Mouse (Mus musculus) large intestine, adult 2 months (tissue): ENCODE data around the gene Btf3. TPM values are rescaled to one million over a fixed set of nuclear protein-coding genes. Genes with fewer than 3 reads are reported as not detected.
A peak's percentile ranks its signal among the peaks of the same experiment; 100 is the strongest.

Experiments
- DNase-seq: peaks from one replicate; pipeline ENCODE4 v3.0.0-alpha.2; 2012; ENCODE audit warnings: low read depth, low spot score
- WGBS: fragments of 180-500 bp; shearing (Covaris S2); methylation state at CpG from one replicate; pipeline ENCODE4 v1.1.7; 2018; 5-methylcytosine and 5-hydroxymethylcytosine counted together
- polyA plus RNA-seq: library from polyadenylated mRNA; depleted of rRNA; stranded (reverse); fragments of >200 nt; gene quantifications from 2 replicates; pipeline ENCODE4 v1.2.3, GENCODE M21; 2012

Gene Btf3
- polyA plus RNA-seq, 1 experiment, result 242 TPM

GRCm38 (mm10) chr13:98349491-98349890 is 32.7 kb upstream of the Btf3 start:
- 75% methylated on average over 4 of the region's 4 CpGs for WGBS
- no peak for DNase-seq

- DNase-seq, result no peak
- WGBS, result 68% methylated on average over 5 of the region's 5 CpGs
Measured at GRCm38 (mm10) chr13:98340506-98340905, 23.7 kb upstream of the Btf3 start.

- no peak for DNase-seq
- 87% methylated on average over 1 of the region's 1 CpGs for WGBS
Measured at GRCm38 (mm10) chr13:98336205-98336604, 19.4 kb upstream of the Btf3 start.

- no peak for DNase-seq
- 25% methylated on average over 2 of the region's 2 CpGs for WGBS
Measured at GRCm38 (mm10) chr13:98332106-98332505, 15.3 kb upstream of the Btf3 start.

GRCm38 (mm10) chr13:98325034-98325433 is 8.2 kb upstream of the Btf3 start:
- WGBS, result 85% methylated on average over 11 of the region's 11 CpGs
- no peak for DNase-seq

- no peak for DNase-seq
- 86% methylated on average over 6 of the region's 6 CpGs for WGBS
Measured at GRCm38 (mm10) chr13:98317911-98318310, 1.1 kb upstream of the Btf3 start.

- no peak for DNase-seq
- 2% methylated on average over 16 of the region's 16 CpGs for WGBS
Measured at GRCm38 (mm10) chr13:98317246-98317677, 456 bp upstream of the Btf3 start.

GRCm38 (mm10) chr13:98316140-98316479 is 696 bp downstream of the Btf3 start:
- no peak for DNase-seq
- 1% methylated on average over 17 of the region's 17 CpGs for WGBS

GRCm38 (mm10) chr13:98315124-98315523 is 1.7 kb downstream of the Btf3 start:
- DNase-seq, result no peak
- 28% methylated on average over 4 of the region's 4 CpGs for WGBS

- 58% methylated on average over 7 of the region's 7 CpGs for WGBS
- no peak for DNase-seq
Measured at GRCm38 (mm10) chr13:98313631-98314030, 3.2 kb downstream of the Btf3 start.

- WGBS, result 36% methylated on average over 5 of the region's 5 CpGs
- DNase-seq, result no peak
Measured at GRCm38 (mm10) chr13:98311597-98311996, 5.2 kb downstream of the Btf3 start.

- DNase-seq, result no peak
- WGBS, result 75% methylated on average over 4 of the region's 4 CpGs
Measured at GRCm38 (mm10) chr13:98308724-98309123, 8.1 kb downstream of the Btf3 start.

GRCm38 (mm10) chr13:98308004-98308403 is 8.8 kb downstream of the Btf3 start:
- no peak for DNase-seq
- 86% methylated on average over 5 of the region's 5 CpGs for WGBS

- DNase-seq, result no peak
- 42% methylated on average over 14 of the region's 14 CpGs for WGBS
Measured at GRCm38 (mm10) chr13:98306852-98307475, 9.8 kb downstream of the Btf3 start.

GRCm38 (mm10) chr13:98306393-98306792 is 10.4 kb downstream of the Btf3 start:
- no peak for DNase-seq
- WGBS, result 32% methylated on average over 5 of the region's 5 CpGs

- DNase-seq, result no peak
- WGBS, result 91% methylated on average over 9 of the region's 9 CpGs
Measured at GRCm38 (mm10) chr13:98305257-98305656, 11.5 kb downstream of the Btf3 start.

- WGBS, result 46% methylated on average over 21 of the region's 21 CpGs
- DNase-seq, result peak; percentile 71
Measured at GRCm38 (mm10) chr13:98298833-98299758, 17.7 kb downstream of the Btf3 start.

GRCm38 (mm10) chr13:98297883-98298482 is 18.8 kb downstream of the Btf3 start:
- DNase-seq, result no peak

GRCm38 (mm10) chr13:98296072-98296471 is 20.7 kb downstream of the Btf3 start:
- no peak for DNase-seq

More at GRCm38 (mm10) chr13:98297883-98298482, 18.8 kb downstream of the Btf3 start:
- 89% methylated on average over 6 of the region's 6 CpGs for WGBS

GRCm38 (mm10) chr13:98291712-98292111 is 25.1 kb downstream of the Btf3 start:
- DNase-seq, result no peak
- WGBS, result 78% methylated on average over 8 of the region's 8 CpGs

More at GRCm38 (mm10) chr13:98296072-98296471, 20.7 kb downstream of the Btf3 start:
- WGBS, result 28% methylated on average over 5 of the region's 5 CpGs
